Mouse (Mus musculus) G1E (cell line): ENCODE measurements around the gene Pitpna.

ENCODE experiments used
- CTCF ChIP-seq: IDR thresholded peaks from 2 replicates; pipeline ENCODE4 v1.5.1; 2012; ENCODE audit warnings: low read depth, low read length, inconsistent platforms, mixed read lengths
- GATA1 ChIP-seq: IDR thresholded peaks from 2 replicates; pipeline ENCODE4 v1.6.1; 2012; ENCODE audit warnings: borderline replicate concordance, low read length, inconsistent platforms, mixed read lengths
- POLR2AphosphoS5 ChIP-seq: IDR thresholded peaks from 2 replicates; pipeline ENCODE4 v1.6.1; 2012; ENCODE audit warnings: low read depth, low read length, inconsistent platforms; ENCODE audit not compliant: insufficient replicate concordance

DNA sequence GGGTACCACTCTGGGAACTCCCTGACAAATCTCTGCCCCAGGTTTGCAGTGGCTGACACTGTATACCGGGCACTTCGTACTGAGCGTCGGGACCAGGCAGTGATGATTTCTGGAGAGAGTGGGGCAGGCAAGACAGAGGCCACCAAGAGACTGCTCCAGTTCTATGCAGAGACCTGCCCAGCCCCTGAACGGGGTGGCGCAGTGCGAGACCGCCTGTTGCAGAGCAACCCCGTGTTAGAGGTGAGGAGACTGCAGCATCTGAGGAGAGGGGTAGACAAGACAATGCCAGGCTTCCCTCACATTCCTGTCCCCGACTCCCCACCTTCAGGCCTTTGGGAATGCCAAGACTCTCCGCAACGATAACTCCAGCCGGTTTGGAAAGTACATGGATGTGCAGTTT lies 70.4 kb downstream of the Pitpna start:
- TF ChIP-seq POLR2AphosphoS5 (no peak), CTCF (no peak), GATA1 (no peak)
